Mouse (Mus musculus): ENCODE results near the gene Aldh5a1. TPM values are rescaled to one million over a fixed set of nuclear protein-coding genes. Genes with fewer than 3 reads are reported as not detected.
A peak's percentile ranks its signal among the peaks of the same experiment; 100 is the strongest.

Aldh5a1 gene
- polyA plus RNA-seq, 1 experiment from 2014 or later: 7.3 TPM

- no peak overlapping the region for H3K4me3 ChIP-seq
- no peak for DNase-seq (ENCODE audit: low spot score)
- H3K27me3 ChIP-seq (ENCODE audit: insufficient read depth, poor library complexity, severe bottlenecking): no peaks in the 10 kb centered on the region
- H3K36me3 ChIP-seq: peaks cover 55% of the 10 kb centered on the region
- 85% methylated on average over 6 of the region's 6 CpGs for WGBS
- H3K27ac ChIP-seq: no peak overlapping the region
- H3K9me3 ChIP-seq: no peaks in the 10 kb centered on the region
- no peaks in the 10 kb centered on the region for H3K4me1 ChIP-seq (replicated peaks)
These were observed 16.2 kb downstream of the Aldh5a1 start for GRCm38 (mm10) chr13:24921281-24921680.

GRCm38 (mm10) chr13:24920333-24920977, 17.0 kb downstream of the Aldh5a1 start:
- peaks cover 51% of the 10 kb centered on the region for H3K36me3 ChIP-seq
- DNase-seq (ENCODE audit: low spot score): peak; percentile 29
- 28% methylated on average over 5 of the region's 5 CpGs for WGBS
- H3K4me3 ChIP-seq: no peak overlapping the region
- H3K4me1 ChIP-seq (replicated peaks): no peaks in the 10 kb centered on the region
- H3K9me3 ChIP-seq: no peaks in the 10 kb centered on the region
- H3K27me3 ChIP-seq (ENCODE audit: insufficient read depth, poor library complexity, severe bottlenecking): no peaks in the 10 kb centered on the region
- H3K27ac ChIP-seq: no peak overlapping the region

GRCm38 (mm10) chr13:24915831-24916230, 21.6 kb downstream of the Aldh5a1 start:
- H3K4me3 ChIP-seq: no peak overlapping the region
- peaks cover 56% of the 10 kb centered on the region for H3K36me3 ChIP-seq
- no peaks in the 10 kb centered on the region for H3K4me1 ChIP-seq (replicated peaks)
- no peaks in the 10 kb centered on the region for H3K9me3 ChIP-seq
- no peak overlapping the region for H3K27ac ChIP-seq
- no peaks in the 10 kb centered on the region for H3K27me3 ChIP-seq (ENCODE audit: insufficient read depth, poor library complexity, severe bottlenecking)
- WGBS: 71% methylated on average over 13 of the region's 13 CpGs
- no peak for DNase-seq (ENCODE audit: low spot score)

GRCm38 (mm10) chr13:24914915-24915314, 22.5 kb downstream of the Aldh5a1 start:
- no peak overlapping the region for H3K4me3 ChIP-seq
- WGBS: 86% methylated on average over 4 of the region's 4 CpGs
- peaks cover 56% of the 10 kb centered on the region for H3K36me3 ChIP-seq
- no peaks in the 10 kb centered on the region for H3K27me3 ChIP-seq (ENCODE audit: insufficient read depth, poor library complexity, severe bottlenecking)
- H3K4me1 ChIP-seq (replicated peaks): no peaks in the 10 kb centered on the region
- DNase-seq (ENCODE audit: low spot score): no peak
- H3K9me3 ChIP-seq: no peaks in the 10 kb centered on the region
- no peak overlapping the region for H3K27ac ChIP-seq

- no peak for DNase-seq (ENCODE audit: low spot score)
- Histone ChIP-seq H3K9me3 (no peaks in the 10 kb centered on the region), H3K4me1 (replicated peaks) (no peaks in the 10 kb centered on the region), H3K4me3 (no peak overlapping the region), H3K36me3 (peaks cover 52% of the 10 kb centered on the region), H3K27ac (no peak overlapping the region), H3K27me3 (ENCODE audit: insufficient read depth, poor library complexity, severe bottlenecking) (no peaks in the 10 kb centered on the region)
- WGBS: 89% methylated on average over 7 of the region's 7 CpGs
These were observed 23.9 kb downstream of the Aldh5a1 start for GRCm38 (mm10) chr13:24913576-24913975.

- WGBS: 89% methylated on average over 1 of the region's 1 CpGs
- Histone ChIP-seq H3K27ac (no peak overlapping the region), H3K9me3 (no peaks in the 10 kb centered on the region), H3K4me1 (replicated peaks) (0 out of 2 replicates have a peak, but pooled peaks cover 4% of the 10 kb centered on the region), H3K27me3 (ENCODE audit: insufficient read depth, poor library complexity, severe bottlenecking) (no peaks in the 10 kb centered on the region), H3K36me3 (peaks cover 27% of the 10 kb centered on the region), H3K4me3 (no peak overlapping the region)
- no peak for DNase-seq (ENCODE audit: low spot score)
These were observed 28.3 kb downstream of the Aldh5a1 start for GRCm38 (mm10) chr13:24909112-24909511.

- WGBS: 80% methylated on average over 11 of the region's 11 CpGs
- Histone ChIP-seq H3K27me3 (ENCODE audit: insufficient read depth, poor library complexity, severe bottlenecking) (no peaks in the 10 kb centered on the region), H3K36me3 (peaks cover 11% of the 10 kb centered on the region), H3K4me3 (no peak overlapping the region), H3K27ac (no peak overlapping the region), H3K4me1 (replicated peaks) (0 out of 2 replicates have a peak, but pooled peaks cover 4% of the 10 kb centered on the region), H3K9me3 (no peaks in the 10 kb centered on the region)
- no peak for DNase-seq (ENCODE audit: low spot score)
These were observed 30.5 kb downstream of the Aldh5a1 start for GRCm38 (mm10) chr13:24906831-24907570.

GRCm38 (mm10) chr13:24905422-24905821, 32.0 kb downstream of the Aldh5a1 start:
- WGBS: 88% methylated on average over 12 of the region's 12 CpGs
- Histone ChIP-seq H3K9me3 (no peaks in the 10 kb centered on the region), H3K4me3 (no peak overlapping the region), H3K27ac (no peak overlapping the region), H3K36me3 (no peaks in the 10 kb centered on the region), H3K4me1 (replicated peaks) (0 out of 2 replicates have a peak, but pooled peaks cover 4% of the 10 kb centered on the region), H3K27me3 (ENCODE audit: insufficient read depth, poor library complexity, severe bottlenecking) (no peaks in the 10 kb centered on the region)
- DNase-seq (ENCODE audit: low spot score): no peak

- Histone ChIP-seq H3K9me3 (no peaks in the 10 kb centered on the region), H3K27me3 (ENCODE audit: insufficient read depth, poor library complexity, severe bottlenecking) (no peaks in the 10 kb centered on the region), H3K4me1 (replicated peaks) (0 out of 2 replicates have a peak, but pooled peaks cover 4% of the 10 kb centered on the region), H3K27ac (no peak overlapping the region), H3K4me3 (no peak overlapping the region), H3K36me3 (no peaks in the 10 kb centered on the region)
- DNase-seq (ENCODE audit: low spot score): no peak
- 85% methylated on average over 6 of the region's 6 CpGs for WGBS
These were observed 34.0 kb downstream of the Aldh5a1 start for GRCm38 (mm10) chr13:24903412-24903811.

GRCm38 (mm10) chr13:24901916-24902315, 35.5 kb downstream of the Aldh5a1 start:
- Histone ChIP-seq H3K27me3 (ENCODE audit: insufficient read depth, poor library complexity, severe bottlenecking) (no peaks in the 10 kb centered on the region), H3K27ac (no peak overlapping the region), H3K36me3 (no peaks in the 10 kb centered on the region), H3K4me1 (replicated peaks) (0 out of 2 replicates have a peak, but pooled peaks cover 3% of the 10 kb centered on the region), H3K9me3 (no peaks in the 10 kb centered on the region), H3K4me3 (no peak overlapping the region)
- WGBS: 85% methylated on average over 2 of the region's 2 CpGs
- no peak for DNase-seq (ENCODE audit: low spot score)

GRCm38 (mm10) chr13:24893880-24894279, 43.6 kb downstream of the Aldh5a1 start:
- no peak overlapping the region for H3K27ac ChIP-seq
- no peak for DNase-seq (ENCODE audit: low spot score)
- H3K9me3 ChIP-seq: no peaks in the 10 kb centered on the region
- WGBS: 85% methylated on average over 2 of the region's 2 CpGs
- no peaks in the 10 kb centered on the region for H3K27me3 ChIP-seq (ENCODE audit: insufficient read depth, poor library complexity, severe bottlenecking)
- H3K4me1 ChIP-seq (replicated peaks): no peaks in the 10 kb centered on the region
- no peak overlapping the region for H3K4me3 ChIP-seq
- no peaks in the 10 kb centered on the region for H3K36me3 ChIP-seq

- Histone ChIP-seq H3K27ac (no peak overlapping the region), H3K4me1 (replicated peaks) (no peaks in the 10 kb centered on the region), H3K27me3 (ENCODE audit: insufficient read depth, poor library complexity, severe bottlenecking) (no peaks in the 10 kb centered on the region), H3K4me3 (no peak overlapping the region), H3K9me3 (no peaks in the 10 kb centered on the region), H3K36me3 (no peaks in the 10 kb centered on the region)
- 90% methylated on average over 3 of the region's 3 CpGs for WGBS
- DNase-seq (ENCODE audit: low spot score): no peak
These were observed 44.9 kb downstream of the Aldh5a1 start for GRCm38 (mm10) chr13:24892516-24892915.

GRCm38 (mm10) chr13:24889554-24889953, 47.9 kb downstream of the Aldh5a1 start:
- Histone ChIP-seq H3K4me3 (no peak overlapping the region), H3K4me1 (replicated peaks) (no peaks in the 10 kb centered on the region), H3K27ac (no peak overlapping the region), H3K36me3 (no peaks in the 10 kb centered on the region), H3K9me3 (peaks cover 4% of the 10 kb centered on the region; the same call in 1 of the 2 replicates), H3K27me3 (ENCODE audit: insufficient read depth, poor library complexity, severe bottlenecking) (no peaks in the 10 kb centered on the region)
- DNase-seq (ENCODE audit: low spot score): no peak
- 70% methylated on average over 1 of the region's 1 CpGs for WGBS
